Mouse (Mus musculus) heart, embryonic 14.5 days (tissue): ENCODE results near the gene Adat3. TPM values are rescaled to one million over a fixed set of nuclear protein-coding genes. Genes with fewer than 3 reads are reported as not detected.

Experiments used
- ATAC-seq: fragments of 200-750 bp; cut with Nextera tagmentation; 2 replicates; pipeline ENCODE4 v1.8.0; 2017; ENCODE audit warnings: low read depth, moderate TSS enrichment; ENCODE audit not compliant: insufficient number of reproducible peaks, insufficient read depth, low FRiP score
- H3K27ac ChIP-seq, 2 experiments: fragments of 200-500 bp in 1 of 2; fragments of 300-500 bp in 1 of 2; sonication (generic) in 1 of 2; replicated peaks in 1 of 2; 2 replicates each; pipeline ENCODE4 v1.5.1; 2012 to 2014; ENCODE audit warnings: low read depth in 2 of 2, low read length in 2 of 2, control low read depth in 1 of 2, mild to moderate bottlenecking in 1 of 2, mixed read lengths in 1 of 2; ENCODE audit not compliant: control insufficient read depth in 1 of 2, insufficient read depth in 1 of 2
- H3K27me3 ChIP-seq: fragments of 300-500 bp; sonication (generic); 2 replicates; pipeline ENCODE4 v1.6.1; 2014; ENCODE audit warnings: mild to moderate bottlenecking, low read length, control low read depth; ENCODE audit not compliant: control insufficient read depth, insufficient read depth
- H3K36me3 ChIP-seq: fragments of 300-500 bp; sonication (generic); 2 replicates; pipeline ENCODE4 v1.6.1; 2014; ENCODE audit warnings: mild to moderate bottlenecking, control low read depth, low read length, mixed read lengths; ENCODE audit not compliant: control insufficient read depth, insufficient read depth
- H3K4me1 ChIP-seq, 2 experiments: fragments of 200-500 bp in 1 of 2; fragments of 300-500 bp in 1 of 2; sonication (generic) in 1 of 2; 2 replicates each; pipeline ENCODE4 v1.6.1; 2012 to 2014; ENCODE audit warnings: low read length in 2 of 2, control low read depth in 1 of 2, mixed read lengths in 1 of 2; ENCODE audit not compliant: control insufficient read depth in 2 of 2, insufficient read depth in 2 of 2
- H3K4me2 ChIP-seq: fragments of 300-500 bp; sonication (generic); 2 replicates; pipeline ENCODE4 v1.6.1; 2014; ENCODE audit warnings: mild to moderate bottlenecking, low read length
- H3K4me3 ChIP-seq, 2 experiments: fragments of 200-500 bp in 1 of 2; fragments of 300-500 bp in 1 of 2; sonication (generic) in 1 of 2; 2 replicates each; pipeline ENCODE4 v1.5.1; 2012 to 2014; ENCODE audit warnings: low read length in 2 of 2, mild to moderate bottlenecking in 2 of 2, control low read depth in 1 of 2, low read depth in 1 of 2, moderate library complexity in 1 of 2; ENCODE audit not compliant: control insufficient read depth in 1 of 2, insufficient read depth in 1 of 2
- H3K9ac ChIP-seq: fragments of 300-500 bp; sonication (generic); 2 replicates; pipeline ENCODE4 v1.6.1; 2014; ENCODE audit warnings: mild to moderate bottlenecking, low read length
- H3K9me3 ChIP-seq: fragments of 300-500 bp; sonication (generic); 2 replicates; pipeline ENCODE4 v1.6.1; 2016; ENCODE audit warnings: low read length, control low read depth; ENCODE audit not compliant: control insufficient read depth
- WGBS: fragments of 180-500 bp; shearing (Covaris S2); extraction: QIAGEN DNeasy Blood & Tissue Kit; methylation state at CpG from one replicate; pipeline ENCODE4 v1.1.7; 2014; 5-methylcytosine and 5-hydroxymethylcytosine counted together
- polyA plus RNA-seq: library from polyadenylated mRNA; unstranded; fragments of >200 nt; fragmentation: Nextera tagmentation; extraction: Ambion mirVana; gene quantifications from 2 replicates; pipeline ENCODE4 v1.2.1, GENCODE M21; 2014

Gene Adat3
- polyA plus RNA-seq, 1 experiment from 2014 or later = 2.6 TPM

- Histone ChIP-seq H3K27ac (no peak overlapping the region), H3K9ac (0 out of 2 replicates have a peak overlapping the region, but pooled peaks have one; percentile 1), H3K4me1 (peaks cover 13 to 26% of the 10 kb centered on the region in 2 experiments)
Measured at GRCm38 (mm10) chr10:80584045-80584488, 18.6 kb upstream of the Adat3 start.

GRCm38 (mm10) chr10:80584642-80585552 is 17.8 kb upstream of the Adat3 start:
- peaks cover 42% of the 10 kb centered on the region for H3K36me3 ChIP-seq
- peaks cover 14 to 29% of the 10 kb centered on the region in 2 experiments for H3K4me1 ChIP-seq
- peak overlapping the region; percentile 44; the same call in 1 of the 2 replicates for H3K4me2 ChIP-seq
- H3K27ac ChIP-seq = no peak overlapping the region
- H3K9ac ChIP-seq = 0 out of 2 replicates have a peak overlapping the region, but pooled peaks have one; percentile 12
- no peak for ATAC-seq
- H3K9me3 ChIP-seq = no peaks in the 10 kb centered on the region
- 68% methylated on average over 12 of the region's 12 CpGs for WGBS
- no peaks in the 10 kb centered on the region for H3K27me3 ChIP-seq
- H3K4me3 ChIP-seq = no peak overlapping the region; a peak in 1 of 4 replicates

More at GRCm38 (mm10) chr10:80584045-80584488, 18.6 kb upstream of the Adat3 start:
- H3K4me2 ChIP-seq = no peak overlapping the region
- H3K4me3 ChIP-seq = no peak overlapping the region
- WGBS = 38% methylated on average over 12 of the region's 12 CpGs
- no peaks in the 10 kb centered on the region for H3K9me3 ChIP-seq
- no peak for ATAC-seq
- H3K36me3 ChIP-seq = peaks cover 42% of the 10 kb centered on the region
- no peaks in the 10 kb centered on the region for H3K27me3 ChIP-seq

DNA sequence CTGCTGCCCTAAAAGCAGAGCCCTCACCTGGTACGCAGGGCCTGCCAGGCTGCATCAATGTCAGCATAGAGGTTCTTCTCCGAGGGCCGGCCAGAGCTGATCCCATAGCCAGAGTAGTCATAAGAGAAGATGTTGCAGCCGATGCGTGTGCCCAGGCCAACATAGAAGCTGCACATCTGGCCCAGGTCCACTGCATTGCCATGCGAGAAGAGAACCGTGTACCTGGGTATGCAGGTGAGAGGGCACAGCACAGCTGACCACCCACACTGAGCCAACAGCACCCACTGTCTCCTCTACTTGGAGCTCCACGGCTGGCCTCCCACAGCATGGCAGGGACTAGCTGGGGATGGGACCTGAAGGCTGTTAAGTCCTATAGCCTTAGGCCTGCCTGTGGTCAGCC is 17.1 kb upstream of the Adat3 start:
- ATAC-seq = no peak
- Histone ChIP-seq H3K9ac (0 out of 2 replicates have a peak overlapping the region, but pooled peaks have one; percentile 12), H3K4me2 (peak overlapping the region; percentile 44), H3K9me3 (no peaks in the 10 kb centered on the region), H3K27me3 (no peaks in the 10 kb centered on the region), H3K27ac (no peak overlapping the region; a peak in 1 of 4 replicates), H3K4me1 (peaks cover 14 to 30% of the 10 kb centered on the region in 2 experiments), H3K4me3 (no peak overlapping the region), H3K36me3 (peaks cover 42% of the 10 kb centered on the region)
- WGBS = 91% methylated on average over 8 of the region's 8 CpGs

GRCm38 (mm10) chr10:80586407-80587304 is 16.0 kb upstream of the Adat3 start:
- H3K9me3 ChIP-seq = no peaks in the 10 kb centered on the region
- 0 out of 4 replicates have a peak overlapping the region, but pooled peaks have one; percentile 0 to 10 for H3K4me3 ChIP-seq
- H3K4me1 ChIP-seq = peaks cover 14 to 32% of the 10 kb centered on the region in 2 experiments
- H3K9ac ChIP-seq = peak overlapping the region; percentile 50; the same call in 1 of the 2 replicates
- peaks cover 39% of the 10 kb centered on the region for H3K36me3 ChIP-seq
- WGBS = 88% methylated on average over 50 of the region's 51 CpGs
- peak overlapping the region; percentile 75 to 83 for H3K27ac ChIP-seq
- no peaks in the 10 kb centered on the region for H3K27me3 ChIP-seq
- peak overlapping the region; percentile 44 for H3K4me2 ChIP-seq
- no peak for ATAC-seq

GRCm38 (mm10) chr10:80587305-80587657 is 15.4 kb upstream of the Adat3 start:
- Histone ChIP-seq H3K36me3 (peaks cover 33% of the 10 kb centered on the region), H3K4me1 (peaks cover 14 to 32% of the 10 kb centered on the region in 2 experiments), H3K9ac (peak overlapping the region; percentile 50; the same call in 1 of the 2 replicates), H3K27me3 (no peaks in the 10 kb centered on the region), H3K9me3 (no peaks in the 10 kb centered on the region), H3K27ac (peak overlapping the region; percentile 75 to 83), H3K4me3 (0 out of 4 replicates have a peak overlapping the region, but pooled peaks of 1 of the 2 experiments have one; percentile 10), H3K4me2 (peak overlapping the region; percentile 44)
- 43% methylated on average over 2 of the region's 4 CpGs for WGBS
- peak; percentile 23 for ATAC-seq

GRCm38 (mm10) chr10:80589127-80589878 is 13.4 kb upstream of the Adat3 start:
- peak overlapping the region; percentile 98 for H3K4me2 ChIP-seq

More at GRCm38 (mm10) chr10:80589127-80589878, 13.4 kb upstream of the Adat3 start:
- WGBS = 13% methylated on average over 12 of the region's 12 CpGs
- H3K4me3 ChIP-seq = peak overlapping the region; percentile 97 to 98
- H3K4me1 ChIP-seq = peaks cover 11 to 26% of the 10 kb centered on the region in 2 experiments
- peak overlapping the region; percentile 98 for H3K9ac ChIP-seq
- no peaks in the 10 kb centered on the region for H3K9me3 ChIP-seq
- H3K27ac ChIP-seq = peak overlapping the region; percentile 58 to 75; a peak in 3 of 4 replicates
- no peak for ATAC-seq
- H3K36me3 ChIP-seq = peaks cover 17% of the 10 kb centered on the region
- no peaks in the 10 kb centered on the region for H3K27me3 ChIP-seq
